Mouse (Mus musculus) kidney, embryonic 16.5 days (tissue): ENCODE results near the gene Speg. TPM values are rescaled to one million over a fixed set of nuclear protein-coding genes. Genes with fewer than 3 reads are reported as not detected.

Experiments
- ATAC-seq: fragments of 200-750 bp; cut with Nextera tagmentation; 2 replicates; pipeline ENCODE4 v1.8.0; 2017; ENCODE audit warnings: moderate TSS enrichment; ENCODE audit not compliant: low FRiP score, low TSS enrichment
- H3K27ac ChIP-seq: fragments of 300-500 bp; sonication (generic); 2 replicates; pipeline ENCODE4 v1.5.1; 2014; ENCODE audit warnings: low read length
- H3K27me3 ChIP-seq: fragments of 300-500 bp; sonication (generic); 2 replicates; pipeline ENCODE4 v1.6.1; 2014; ENCODE audit warnings: low read length, control low read depth, mixed read lengths; ENCODE audit not compliant: insufficient read depth
- H3K36me3 ChIP-seq: fragments of 300-500 bp; sonication (generic); 2 replicates; pipeline ENCODE4 v1.6.1; 2014; ENCODE audit warnings: low read length, control low read depth, mixed read lengths; ENCODE audit not compliant: insufficient read depth
- H3K4me1 ChIP-seq: fragments of 300-500 bp; sonication (generic); 2 replicates; pipeline ENCODE4 v1.6.1; 2014; ENCODE audit warnings: low read length, control low read depth, mixed read lengths; ENCODE audit not compliant: insufficient read depth
- H3K4me2 ChIP-seq: fragments of 300-500 bp; sonication (generic); replicated peaks from 2 replicates; pipeline ENCODE4 v1.6.1; 2014; ENCODE audit warnings: low read depth, low read length
- H3K4me3 ChIP-seq: fragments of 300-500 bp; sonication (generic); 2 replicates; pipeline ENCODE4 v1.5.1; 2014; ENCODE audit warnings: mild to moderate bottlenecking, low read length
- H3K9ac ChIP-seq: fragments of 300-500 bp; sonication (generic); replicated peaks from 2 replicates; pipeline ENCODE4 v1.6.1; 2014; ENCODE audit warnings: low read length
- H3K9me3 ChIP-seq: fragments of 300-500 bp; sonication (generic); 2 replicates; pipeline ENCODE4 v1.6.1; 2016; ENCODE audit warnings: low read length, control low read depth
- WGBS: fragments of 180-500 bp; shearing (Covaris S2); extraction: QIAGEN DNeasy Blood & Tissue Kit; methylation state at CpG from one replicate; pipeline ENCODE4 v1.1.7; 2014; 5-methylcytosine and 5-hydroxymethylcytosine counted together
- polyA plus RNA-seq: library from polyadenylated mRNA; unstranded; fragments of >200 nt; fragmentation: Nextera tagmentation; extraction: Ambion mirVana; gene quantifications from 2 replicates; pipeline ENCODE4 v1.2.1, GENCODE M21; 2015

Gene Speg
- polyA plus RNA-seq, 1 experiment from 2014 or later = 61.4 TPM

DNA sequence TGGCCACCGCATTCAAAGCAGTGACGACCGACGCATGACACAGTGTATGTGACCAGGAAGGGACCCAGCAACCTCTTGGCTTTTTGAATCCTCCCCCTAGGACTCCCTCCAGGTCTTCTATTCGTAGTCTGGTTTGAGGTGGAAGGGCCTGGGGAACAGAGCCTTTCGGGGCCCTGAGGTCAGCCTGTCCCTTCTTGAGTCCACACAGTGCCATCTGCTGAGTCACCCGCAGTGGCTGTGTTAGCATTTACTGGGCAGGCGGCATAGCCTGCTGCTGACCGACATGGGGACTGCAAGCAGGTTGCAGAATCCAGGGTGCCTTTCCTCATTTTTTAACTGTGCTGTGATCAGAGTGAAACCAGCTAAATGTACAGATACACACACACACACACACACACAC, 32.0 kb downstream of the Speg start:
- Histone ChIP-seq H3K36me3 (peaks cover 59% of the 10 kb centered on the region), H3K27ac (no peak overlapping the region), H3K4me3 (no peak overlapping the region), H3K9ac (no peak overlapping the region), H3K27me3 (no peaks in the 10 kb centered on the region), H3K4me1 (no peaks in the 10 kb centered on the region), H3K9me3 (no peaks in the 10 kb centered on the region), H3K4me2 (no peak overlapping the region)
- no peak for ATAC-seq
- 93% methylated on average over 9 of the region's 9 CpGs for WGBS

DNA sequence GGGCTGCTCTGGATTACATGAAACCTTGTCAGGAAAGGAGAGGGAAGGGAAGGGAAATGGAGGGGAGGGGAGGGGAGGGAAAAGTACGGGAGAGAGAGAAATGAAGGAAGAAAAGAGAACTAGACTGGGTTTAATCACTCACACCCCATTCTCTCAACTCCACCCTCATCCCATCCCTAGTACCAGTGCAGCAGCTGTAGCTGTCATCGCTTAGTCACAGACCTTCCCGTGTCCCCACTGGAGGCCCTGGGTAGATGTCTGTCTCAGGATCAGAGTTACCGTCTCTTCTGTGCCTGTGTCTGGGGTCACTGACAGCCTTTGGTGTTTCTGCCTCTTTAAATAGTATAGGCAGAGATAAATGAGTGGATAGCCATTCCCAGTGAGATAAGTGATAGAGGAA, 33.1 kb downstream of the Speg start:
- Histone ChIP-seq H3K4me1 (no peaks in the 10 kb centered on the region), H3K9me3 (no peaks in the 10 kb centered on the region), H3K4me2 (no peak overlapping the region), H3K9ac (no peak overlapping the region), H3K36me3 (peaks cover 48% of the 10 kb centered on the region), H3K4me3 (no peak overlapping the region), H3K27ac (no peak overlapping the region), H3K27me3 (no peaks in the 10 kb centered on the region)
- ATAC-seq = no peak
- 77% methylated on average over 4 of the region's 4 CpGs for WGBS

DNA sequence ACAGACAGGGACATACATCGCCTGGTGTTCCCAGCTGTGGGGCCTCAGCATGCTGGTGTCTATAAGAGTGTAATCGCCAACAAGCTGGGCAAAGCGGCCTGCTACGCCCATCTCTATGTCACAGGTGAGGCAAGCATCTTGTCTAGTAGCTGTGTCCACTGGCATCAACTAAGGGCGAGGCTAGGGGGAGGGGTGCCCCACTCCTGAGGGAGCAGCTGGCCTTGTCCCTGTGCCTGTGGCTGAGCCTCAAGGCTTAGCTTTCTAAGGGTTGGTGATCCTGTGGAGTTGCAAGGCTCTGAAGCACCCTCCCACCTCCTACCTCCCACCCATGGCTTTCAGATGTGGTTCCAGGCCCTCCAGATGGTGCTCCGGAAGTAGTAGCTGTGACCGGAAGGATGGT, 34.9 kb downstream of the Speg start:
- Histone ChIP-seq H3K9me3 (no peaks in the 10 kb centered on the region), H3K27me3 (no peaks in the 10 kb centered on the region), H3K4me3 (no peak overlapping the region), H3K4me1 (no peaks in the 10 kb centered on the region), H3K9ac (no peak overlapping the region), H3K4me2 (no peak overlapping the region), H3K36me3 (peaks cover 37% of the 10 kb centered on the region), H3K27ac (no peak overlapping the region)
- WGBS = 84% methylated on average over 7 of the region's 7 CpGs
- no peak for ATAC-seq

DNA sequence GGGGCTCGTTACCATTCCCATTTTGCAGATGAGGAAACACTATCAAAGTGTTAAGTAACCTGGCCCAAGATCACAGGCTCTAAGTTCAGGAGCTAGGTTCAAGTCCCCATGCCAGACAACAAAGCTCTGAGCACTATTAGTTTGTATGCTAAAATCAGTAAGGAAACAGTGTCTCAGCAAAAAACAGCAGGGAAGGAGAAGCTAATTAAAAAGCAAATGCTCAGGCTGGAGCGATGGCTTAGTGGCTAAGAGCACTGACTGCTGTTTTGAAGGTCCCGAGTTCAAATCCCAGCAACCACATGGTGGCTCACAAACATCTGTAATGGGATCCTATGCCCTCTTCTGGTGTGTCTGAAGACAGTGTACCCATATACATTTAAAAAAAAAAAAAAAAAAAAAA, 37.1 kb downstream of the Speg start:
- Histone ChIP-seq H3K27ac (no peak overlapping the region), H3K4me3 (no peak overlapping the region), H3K9ac (no peak overlapping the region), H3K4me1 (no peaks in the 10 kb centered on the region), H3K36me3 (peaks cover 33% of the 10 kb centered on the region), H3K4me2 (no peak overlapping the region), H3K9me3 (no peaks in the 10 kb centered on the region), H3K27me3 (no peaks in the 10 kb centered on the region)
- no peak for ATAC-seq
- WGBS = 97% methylated on average over 3 of the region's 3 CpGs

DNA sequence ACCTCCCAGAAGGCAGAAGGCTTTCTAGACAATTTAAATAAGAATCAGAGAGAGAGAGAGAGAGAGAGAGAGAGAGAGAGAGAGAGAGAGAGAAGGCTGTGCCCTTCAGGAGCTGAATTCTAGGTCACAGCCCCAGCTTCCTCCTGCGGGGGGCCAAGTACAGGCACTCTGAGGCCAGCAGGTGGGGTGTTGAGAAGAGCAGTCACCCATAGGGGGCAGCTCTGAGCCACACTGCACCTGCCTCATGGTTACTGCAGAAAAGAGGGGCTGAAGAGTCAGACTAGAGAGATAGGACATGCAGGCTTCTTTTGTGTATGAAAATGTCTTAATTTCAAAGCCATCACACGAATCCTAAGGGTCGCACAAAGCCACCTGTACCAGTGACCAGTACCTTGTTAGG, 38.7 kb downstream of the Speg start:
- no peaks in the 10 kb centered on the region for H3K9me3 ChIP-seq
- ATAC-seq = no peak
- H3K4me1 ChIP-seq = no peaks in the 10 kb centered on the region
- 61% methylated on average over 3 of the region's 3 CpGs for WGBS
- H3K36me3 ChIP-seq = peaks cover 32% of the 10 kb centered on the region
- H3K9ac ChIP-seq = no peak overlapping the region
- H3K27ac ChIP-seq = no peak overlapping the region
- no peak overlapping the region for H3K4me3 ChIP-seq
- no peaks in the 10 kb centered on the region for H3K27me3 ChIP-seq
- no peak overlapping the region for H3K4me2 ChIP-seq

DNA sequence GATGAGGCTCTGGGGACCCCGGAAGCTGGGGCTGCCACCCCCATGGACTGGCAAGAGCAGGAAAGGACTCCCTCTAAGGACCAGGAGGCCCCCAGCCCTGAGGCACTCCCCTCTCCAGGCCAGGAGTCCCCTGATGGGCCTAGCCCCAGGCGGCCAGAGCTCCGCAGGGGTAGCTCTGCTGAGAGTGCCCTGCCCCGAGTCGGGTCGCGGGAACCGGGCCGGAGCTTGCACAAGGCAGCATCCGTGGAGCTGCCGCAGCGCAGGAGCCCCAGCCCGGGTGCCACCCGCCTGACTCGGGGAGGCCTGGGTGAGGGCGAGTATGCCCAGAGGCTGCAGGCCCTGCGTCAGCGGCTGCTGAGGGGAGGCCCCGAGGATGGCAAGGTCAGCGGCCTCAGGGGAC, 46.7 kb downstream of the Speg start:
- Histone ChIP-seq H3K4me2 (peak overlapping the region; percentile 58), H3K4me3 (peak overlapping the region; percentile 43), H3K9me3 (no peaks in the 10 kb centered on the region), H3K36me3 (peaks cover 6% of the 10 kb centered on the region), H3K9ac (peak overlapping the region; percentile 63; the same call in 1 of the 2 replicates), H3K4me1 (peaks cover 21% of the 10 kb centered on the region), H3K27ac (no peak overlapping the region), H3K27me3 (peaks cover 42% of the 10 kb centered on the region)
- WGBS = 14% methylated on average over 16 of the region's 20 CpGs
- ATAC-seq = no peak

DNA sequence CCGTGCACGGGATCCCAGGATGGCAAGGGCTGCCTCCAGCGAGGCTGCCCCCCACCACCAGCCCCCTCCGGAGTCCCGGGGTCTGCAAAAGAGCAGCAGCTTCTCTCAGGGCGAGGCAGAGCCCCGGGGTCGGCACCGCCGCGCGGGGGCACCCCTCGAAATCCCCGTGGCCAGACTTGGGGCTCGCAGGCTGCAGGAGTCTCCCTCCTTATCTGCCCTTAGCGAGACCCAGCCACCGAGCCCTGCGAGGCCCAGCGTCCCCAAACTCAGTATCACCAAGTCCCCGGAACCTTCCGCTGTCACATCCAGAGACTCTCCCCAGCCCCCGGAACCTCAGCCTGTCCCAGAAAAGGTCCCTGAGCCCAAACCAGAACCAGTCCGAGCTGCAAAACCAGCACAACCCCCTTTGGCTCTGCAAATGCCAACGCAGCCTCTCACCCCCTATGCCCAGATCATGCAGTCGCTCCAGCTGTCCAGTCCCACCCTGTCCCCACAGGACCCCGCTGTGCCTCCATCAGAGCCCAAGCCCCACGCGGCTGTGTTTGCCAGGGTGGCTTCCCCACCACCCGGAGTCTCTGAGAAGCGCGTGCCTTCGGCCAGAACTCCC, 47.2 kb downstream of the Speg start:
- peak; percentile 44 for ATAC-seq
- Histone ChIP-seq H3K4me2 (peak overlapping the region; percentile 58), H3K9ac (peak overlapping the region; percentile 63), H3K27me3 (peaks cover 42% of the 10 kb centered on the region), H3K4me3 (peak overlapping the region; percentile 43), H3K36me3 (peaks cover 6% of the 10 kb centered on the region), H3K4me1 (peaks cover 21% of the 10 kb centered on the region), H3K27ac (no peak overlapping the region), H3K9me3 (no peaks in the 10 kb centered on the region)
- 13% methylated on average over 32 of the region's 32 CpGs for WGBS

DNA sequence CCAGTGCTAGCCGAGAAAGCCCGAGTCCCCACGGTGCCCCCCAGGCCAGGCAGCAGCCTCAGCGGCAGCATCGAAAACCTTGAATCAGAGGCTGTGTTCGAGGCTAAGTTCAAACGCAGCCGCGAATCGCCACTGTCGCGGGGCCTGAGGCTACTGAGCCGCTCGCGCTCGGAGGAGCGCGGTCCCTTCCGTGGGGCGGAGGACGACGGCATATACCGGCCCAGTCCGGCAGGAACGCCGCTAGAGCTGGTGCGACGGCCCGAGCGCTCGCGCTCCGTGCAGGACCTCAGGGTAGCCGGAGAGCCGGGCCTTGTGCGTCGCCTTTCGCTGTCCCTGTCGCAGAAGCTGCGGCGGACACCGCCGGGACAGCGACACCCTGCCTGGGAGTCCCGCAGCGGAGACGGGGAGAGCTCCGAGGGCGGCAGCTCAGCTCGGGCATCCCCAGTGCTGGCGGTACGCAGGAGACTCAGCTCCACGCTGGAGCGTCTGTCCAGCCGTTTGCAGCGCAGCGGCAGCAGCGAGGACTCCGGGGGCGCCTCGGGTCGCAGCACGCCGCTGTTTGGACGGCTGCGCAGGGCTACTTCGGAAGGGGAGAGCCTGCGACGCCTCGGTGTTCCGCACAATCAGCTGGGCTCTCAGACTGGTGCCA, 47.9 kb downstream of the Speg start:
- Histone ChIP-seq H3K27ac (no peak overlapping the region), H3K4me1 (peaks cover 21% of the 10 kb centered on the region), H3K4me3 (peak overlapping the region; percentile 43), H3K27me3 (peaks cover 42% of the 10 kb centered on the region), H3K4me2 (peak overlapping the region; percentile 58), H3K9me3 (no peaks in the 10 kb centered on the region), H3K9ac (peak overlapping the region; percentile 63), H3K36me3 (no peaks in the 10 kb centered on the region)
- peak; percentile 60 for ATAC-seq
- WGBS = 2% methylated on average over 71 of the region's 71 CpGs

DNA sequence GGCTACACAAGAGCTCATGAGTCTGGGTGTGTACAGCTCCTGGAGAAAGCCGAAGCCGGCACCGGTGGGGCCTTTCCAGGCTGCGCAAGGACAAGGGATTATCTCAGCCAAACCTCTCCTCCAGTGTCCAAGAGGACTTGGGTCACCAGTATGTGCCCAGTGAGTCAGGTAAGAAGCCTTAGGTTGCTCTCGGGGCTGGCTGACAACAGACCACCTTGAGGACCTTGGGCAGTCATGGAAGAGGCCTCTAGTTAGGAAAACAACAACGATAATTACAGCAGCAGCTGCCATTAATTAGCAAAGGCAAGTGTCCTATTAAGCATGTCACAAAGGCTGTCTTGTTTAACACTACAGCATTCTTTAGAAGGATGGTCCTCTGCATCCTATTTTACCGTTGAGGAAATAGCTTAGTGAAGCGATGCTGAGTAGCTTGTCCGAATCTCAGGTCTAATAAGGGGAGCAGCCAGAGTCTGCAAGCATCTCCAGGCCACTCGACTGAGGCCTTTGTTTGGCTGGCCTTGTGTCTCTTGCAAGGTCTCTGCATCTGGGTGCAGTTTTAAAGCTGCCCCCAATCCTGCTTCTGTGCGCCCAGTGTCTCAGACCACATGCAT, 48.8 kb downstream of the Speg start:
- no peak for ATAC-seq
- no peak overlapping the region for H3K9ac ChIP-seq
- H3K36me3 ChIP-seq = no peaks in the 10 kb centered on the region
- 78% methylated on average over 11 of the region's 11 CpGs for WGBS
- H3K9me3 ChIP-seq = no peaks in the 10 kb centered on the region
- H3K4me2 ChIP-seq = no peak overlapping the region
- peaks cover 42% of the 10 kb centered on the region for H3K27me3 ChIP-seq
- H3K27ac ChIP-seq = no peak overlapping the region
- no peak overlapping the region for H3K4me3 ChIP-seq
- H3K4me1 ChIP-seq = peaks cover 21% of the 10 kb centered on the region

DNA sequence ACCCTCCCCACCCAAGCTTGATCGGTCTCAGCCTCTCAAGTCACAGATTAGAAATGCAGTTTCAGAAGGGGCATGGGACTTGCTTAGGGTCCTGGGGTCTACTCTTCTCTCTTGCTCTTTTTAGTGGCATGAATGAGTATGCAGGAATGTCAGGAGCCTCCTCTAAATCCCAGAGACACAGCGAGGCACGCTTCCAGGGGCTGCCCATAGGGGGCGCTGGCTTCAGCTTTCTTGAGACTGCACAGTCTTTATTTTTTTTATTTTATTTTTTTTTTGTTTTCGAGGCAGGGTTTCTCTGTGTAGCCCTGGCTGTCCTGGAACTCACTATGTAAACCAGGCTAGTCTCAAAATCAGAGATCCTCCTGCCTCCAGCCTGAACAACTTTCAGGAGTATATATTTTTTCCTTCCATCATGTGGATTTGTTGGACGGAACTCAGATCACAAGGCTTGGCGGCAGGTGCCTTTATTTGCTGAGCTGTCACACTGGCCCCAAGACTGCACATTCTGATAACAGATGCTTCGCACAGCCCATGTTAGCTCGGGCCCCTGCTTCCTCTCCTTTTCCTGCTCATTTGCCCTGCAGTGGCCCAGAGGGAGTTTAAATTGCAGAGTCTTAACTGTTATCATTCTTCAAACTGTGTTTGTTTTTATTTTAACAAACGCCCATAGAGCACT, 50.8 kb downstream of the Speg start:
- H3K4me2 ChIP-seq = no peak overlapping the region
- ATAC-seq = no peak
- peaks cover 41% of the 10 kb centered on the region for H3K27me3 ChIP-seq
- peaks cover 21% of the 10 kb centered on the region for H3K4me1 ChIP-seq
- H3K9me3 ChIP-seq = no peaks in the 10 kb centered on the region
- 36% methylated on average over 10 of the region's 10 CpGs for WGBS
- H3K4me3 ChIP-seq = no peak overlapping the region
- H3K36me3 ChIP-seq = no peaks in the 10 kb centered on the region
- H3K9ac ChIP-seq = no peak overlapping the region
- no peak overlapping the region for H3K27ac ChIP-seq
